Mouse (Mus musculus) sigmoid colon, adult 10 weeks (tissue): ENCODE results near the gene Coa3. TPM values are rescaled to one million over a fixed set of nuclear protein-coding genes. Genes with fewer than 3 reads are reported as not detected.

ENCODE experiments used
- polyA plus RNA-seq: library from polyadenylated mRNA; stranded (reverse); fragments of 350-450 nt; fragmentation: Illumina TruSeq; extraction: RNeasy Lipid Tissue Mini Kit (QIAGEN cat#74804); gene quantifications from one replicate; pipeline ENCODE4 v1.2.3, GENCODE M21; 2014; ENCODE audit warnings: low read depth, low replicate concordance

Gene Coa3
- polyA plus RNA-seq: 9.6 TPM

GRCm38 (mm10) chr11:101278223-101279192 lies at the start of gene Coa3, which contains the start of gene Cntd1:
Coa3 (minus strand) TSS chr11:101279114.
Cntd1 (plus strand) TSS chr11:101279012.

GRCm38 (mm10) chr11:101324763-101325162 lies 45.8 kb upstream of the Coa3 start, which contains the start of gene Aoc2:
Aoc2 (plus strand) TSS chr11:101325063.

GRCm38 (mm10) chr11:101315665-101316500 lies 37.0 kb upstream of the Coa3 start, which contains the start of gene Psme3:
Psme3 (plus strand) TSS chr11:101316213.

GRCm38 (mm10) chr11:101302004-101302798 lies 23.3 kb upstream of the Coa3 start, which contains the start of gene Becn1:
Becn1 (minus strand) TSS chr11:101302286.

GRCm38 (mm10) chr11:101259948-101260825 lies 18.7 kb downstream of the Coa3 start, which contains the start of gene Wnk4:
Wnk4 (plus strand) TSS chr11:101260567.

GRCm38 (mm10) chr11:101253613-101254389 lies 25.1 kb downstream of the Coa3 start, which contains the start of gene Vps25:
Vps25 (plus strand) TSS chr11:101253707.

GRCm38 (mm10) chr11:101245855-101246701 lies 32.8 kb downstream of the Coa3 start, which contains the start of gene Ramp2:
Ramp2 (plus strand) TSS chr11:101246028.

Other genes with a start within 250 kb of the Coa3 start
- gene Naglu, start 209.1 kb downstream of the Coa3 start, polyA plus RNA-seq: 0.47 TPM
- gene Hsd17b1, start 200.7 kb downstream of the Coa3 start, polyA plus RNA-seq: not detected
- gene Coasy, start 196.5 kb downstream of the Coa3 start, polyA plus RNA-seq: 2.2 TPM
- gene Mlx, start 191.8 kb downstream of the Coa3 start, polyA plus RNA-seq: 98.1 TPM
- 0.88 TPM for gene Psmc3ip, start 183.7 kb downstream of the Coa3 start, polyA plus RNA-seq
- 54.4 TPM for gene Retreg3, start 159.2 kb downstream of the Coa3 start, polyA plus RNA-seq
- gene Tubg1, start 159.2 kb downstream of the Coa3 start, polyA plus RNA-seq: 0.98 TPM
- gene Tubg2, start 123.2 kb downstream of the Coa3 start, polyA plus RNA-seq: 0.25 TPM
- gene Cntnap1, start 108.6 kb downstream of the Coa3 start, polyA plus RNA-seq: 0.28 TPM
- gene Plekhh3, start 107.8 kb downstream of the Coa3 start, polyA plus RNA-seq: 1.8 TPM
- gene Ccr10, start 103.7 kb downstream of the Coa3 start, polyA plus RNA-seq: not detected
- 48.0 TPM for gene Ezh1, start 52.7 kb downstream of the Coa3 start, polyA plus RNA-seq
- 4.3 TPM for gene Ramp2, start 33.1 kb downstream of the Coa3 start, polyA plus RNA-seq
- 81.9 TPM for gene Vps25, start 25.4 kb downstream of the Coa3 start, polyA plus RNA-seq
- 1.0 TPM for gene Wnk4, start 18.5 kb downstream of the Coa3 start, polyA plus RNA-seq
- gene Cntd1, start 102 bp downstream of the Coa3 start, polyA plus RNA-seq: 8.1 TPM
- gene Becn1, start 23.2 kb upstream of the Coa3 start, polyA plus RNA-seq: 138 TPM
- 161 TPM for gene Psme3, start 37.1 kb upstream of the Coa3 start, polyA plus RNA-seq
- gene Aoc2, start 45.9 kb upstream of the Coa3 start, polyA plus RNA-seq: 0.38 TPM
- 15.5 TPM for gene Aoc3, start 51.5 kb upstream of the Coa3 start, polyA plus RNA-seq
- not detected for gene G6pc, start 88.4 kb upstream of the Coa3 start, polyA plus RNA-seq
- 5.4 TPM for gene Aarsd1, start 138.5 kb upstream of the Coa3 start, polyA plus RNA-seq
- gene Gm27029, start 145.7 kb upstream of the Coa3 start, polyA plus RNA-seq: not detected
- gene Rundc1, start 146.0 kb upstream of the Coa3 start, polyA plus RNA-seq: 3.9 TPM
- 4.9 TPM for gene Ptges3l, start 146.2 kb upstream of the Coa3 start, polyA plus RNA-seq
- 57.4 TPM for gene Rpl27, start 163.2 kb upstream of the Coa3 start, polyA plus RNA-seq
- gene Ifi35, start 169.3 kb upstream of the Coa3 start, polyA plus RNA-seq: 2.3 TPM
- gene Rnd2, start 185.9 kb upstream of the Coa3 start, polyA plus RNA-seq: 3.3 TPM
- 1.4 TPM for gene Vat1, start 187.1 kb upstream of the Coa3 start, polyA plus RNA-seq